13 mouse cellular contexts compared by ENCODE assay signal in genomic region chr10:14314607-14315006, GRCm38 (mm10).
DNase-seq lines count a peak whose midpoint lies in the region; ATAC-seq and TF ChIP-seq lines count a peak whose summit lies in the region.
"Had no signal": no experiment of that assay in that cellular context is flagged by ENCODE, and none has a peak within 500 bp of the region (broad histone marks: within the 10 kb centered on the region; RNA-seq: fewer than 3 reads in every experiment).

No protein-coding gene starts in this region.

- H3K27me3 ChIP-seq in midbrain, postnatal 0 days (ENCODE audit: insufficient read depth, low read length), result no peaks in the 10 kb centered on the region
- H3K27me3 ChIP-seq: midbrain, embryonic 12.5 days had no signal

- peak; percentile 87 for DNase-seq in right cerebral cortex, adult 18-20 months
- no peak for DNase-seq in right cerebral cortex, postnatal 4 days
- peak; percentile 14 to 28 for DNase-seq in frontal cortex, postnatal 14 days (ENCODE audit: low spot score in 2 of 2)
- peak; percentile 5 to 15 for DNase-seq in natural killer cell, adult 2 months (ENCODE audit: low spot score in 2 of 2)
- DNase-seq in thymus, postnatal 25 days, result peak; percentile 70
- DNase-seq in kidney, adult 11 months, result no peak
- DNase-seq in midbrain, postnatal 0 days (ENCODE audit: low spot score), result no peak
- DNase-seq: embryo, embryonic 11 days; heart, postnatal 10 days; lung, embryonic 14.5 days had no signal

- no peak for ATAC-seq in megakaryocyte progenitor cell, adult 5-6 weeks (replicated peaks; ENCODE audit: poor library complexity)
- no peak for ATAC-seq in midbrain, postnatal 0 days (ENCODE audit: low FRiP score)
- ATAC-seq: intestine, embryonic 16.5 days had no signal

- H3K4me2 ChIP-seq in midbrain, postnatal 0 days (ENCODE audit: low read depth, low read length, poor library complexity, severe bottlenecking), result no peak overlapping the region
- H3K4me2 ChIP-seq: lung, embryonic 14.5 days; midbrain, embryonic 12.5 days had no signal

- TF ChIP-seq CTCF in midbrain, postnatal 0 days (IDR thresholded peaks at IDR 0.05), result no peak

- no peak overlapping the region for H3K4me3 ChIP-seq in midbrain, postnatal 0 days (ENCODE audit: low read depth, low read length)
- H3K4me3 ChIP-seq: midbrain, embryonic 12.5 days had no signal

- H3K9me3 ChIP-seq in midbrain, postnatal 0 days (ENCODE audit: low read length), result no peaks in the 10 kb centered on the region
- H3K9me3 ChIP-seq: midbrain, embryonic 12.5 days had no signal

- WGBS in midbrain, postnatal 0 days, result 60% methylated on average over 4 of the region's 4 CpGs

- no peaks in the 10 kb centered on the region for H3K4me1 ChIP-seq in midbrain, postnatal 0 days (ENCODE audit: insufficient read depth, low read length)
- H3K4me1 ChIP-seq: midbrain, embryonic 12.5 days had no signal

- H3K36me3 ChIP-seq in midbrain, postnatal 0 days (ENCODE audit: insufficient read depth, low read length), result no peaks in the 10 kb centered on the region
- H3K36me3 ChIP-seq: midbrain, embryonic 12.5 days had no signal

- no peak overlapping the region for H3K27ac ChIP-seq in midbrain, postnatal 0 days (ENCODE audit: low read depth, low read length)
- H3K27ac ChIP-seq: midbrain, embryonic 12.5 days had no signal

- no peak overlapping the region for H3K9ac ChIP-seq in midbrain, postnatal 0 days (replicated peaks; ENCODE audit: low read length, poor library complexity, severe bottlenecking)
- H3K9ac ChIP-seq: lung, embryonic 14.5 days; midbrain, embryonic 12.5 days had no signal

Comparison
In these comparisons a context has a peak if more than half of its experiments do, and no peak if none do; other contexts are left out.
1. DNase-seq: peak in right cerebral cortex, adult 18-20 months (single experiment), frontal cortex, postnatal 14 days (2 of 2), natural killer cell, adult 2 months (2 of 2) and thymus, postnatal 25 days (single experiment); none in right cerebral cortex, postnatal 4 days (single experiment), kidney, adult 11 months (single experiment) and midbrain, postnatal 0 days (single experiment).